Mouse (Mus musculus) heart, adult 2 months (tissue): ENCODE data around the gene Nhej1.

Source experiments
- CTCF ChIP-seq: fragments of 200-600 bp; IDR thresholded peaks from 2 replicates; pipeline ENCODE4 v1.8.1; 2022; ENCODE audit warnings: antibody characterized with exemption, mild to moderate bottlenecking, moderate library complexity
- EP300 ChIP-seq: fragments of 200-500 bp; IDR thresholded peaks from 2 replicates; pipeline ENCODE4 v1.6.1; 2011; ENCODE audit warnings: low read depth, low read length, control low read depth; ENCODE audit not compliant: insufficient read depth
- POLR2A ChIP-seq: fragments of 200-500 bp; IDR thresholded peaks from 2 replicates; pipeline ENCODE4 v1.6.1; 2011; ENCODE audit warnings: mild to moderate bottlenecking, low read depth, low read length, control low read depth; ENCODE audit not compliant: insufficient read depth

DNA sequence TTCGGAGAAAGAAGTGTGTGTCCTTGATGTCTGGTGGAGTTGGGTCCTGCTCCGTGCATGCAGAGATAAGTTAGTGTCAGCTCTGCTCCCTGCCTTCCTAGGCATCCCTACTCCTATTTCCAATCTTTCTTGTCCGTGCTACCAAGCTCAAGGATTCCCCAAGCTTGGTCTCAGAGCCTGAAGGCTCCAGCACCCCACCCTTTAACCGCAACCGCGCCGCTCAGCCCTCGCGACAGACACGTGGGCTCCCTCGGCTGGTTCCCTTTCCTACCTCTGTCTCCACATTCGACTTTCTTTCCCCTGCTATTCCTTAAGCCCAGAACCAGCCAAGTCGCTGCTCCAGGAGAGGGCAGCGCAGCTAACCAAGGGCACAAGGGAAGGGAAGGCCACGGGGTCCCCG, 174.9 kb downstream of the Nhej1 start:
- TF ChIP-seq POLR2A (no peak), EP300 (no peak), CTCF (no peak)
